Mouse (Mus musculus): ENCODE measurements around the gene Kansl1l.
"Not testable (repeated sequence)": the region's sequence is repeated elsewhere in the genome, so short reads cannot be mapped to it uniquely, and the experiment has no call there.

The Kansl1l gene

GRCm38 (mm10) chr1:66700149-66700692 is 117.1 kb downstream of the Kansl1l start:
- no peak for DNase-seq (ENCODE audit: low spot score)

- not testable (repeated sequence) for DNase-seq (ENCODE audit: low spot score)
These were observed 117.7 kb downstream of the Kansl1l start for GRCm38 (mm10) chr1:66699630-66700029.

- no peak for DNase-seq (ENCODE audit: low spot score)
These were observed 122.1 kb downstream of the Kansl1l start for GRCm38 (mm10) chr1:66695296-66695695.

GRCm38 (mm10) chr1:66694266-66694665 is 123.1 kb downstream of the Kansl1l start:
- DNase-seq (ENCODE audit: low spot score): no peak

- DNase-seq (ENCODE audit: low spot score): no peak
These were observed 124.5 kb downstream of the Kansl1l start for GRCm38 (mm10) chr1:66692780-66693392.

- no peak for DNase-seq (ENCODE audit: low spot score)
These were observed 125.1 kb downstream of the Kansl1l start for GRCm38 (mm10) chr1:66692308-66692707.

GRCm38 (mm10) chr1:66691772-66692171 is 125.6 kb downstream of the Kansl1l start:
- no peak for DNase-seq (ENCODE audit: low spot score)

GRCm38 (mm10) chr1:66682974-66683373 is 134.4 kb downstream of the Kansl1l start:
- no peak for DNase-seq (ENCODE audit: low spot score)

- no peak for DNase-seq (ENCODE audit: low spot score)
These were observed 138.7 kb downstream of the Kansl1l start for GRCm38 (mm10) chr1:66678662-66679061.

GRCm38 (mm10) chr1:66677928-66678327 is 139.4 kb downstream of the Kansl1l start:
- DNase-seq (ENCODE audit: low spot score): no peak

- no peak for DNase-seq (ENCODE audit: low spot score)
These were observed 144.6 kb downstream of the Kansl1l start for GRCm38 (mm10) chr1:66672812-66673211.

- DNase-seq (ENCODE audit: low spot score): no peak
These were observed 145.9 kb downstream of the Kansl1l start for GRCm38 (mm10) chr1:66671475-66671874.

Measured in MN1 (cell line).